In genomic region chr12:17882117-17883116, GRCm38 (mm10) we compare ENCODE assay signal across 7 mouse cellular contexts.
DNase-seq lines count a peak whose midpoint lies in the region; ATAC-seq and TF ChIP-seq lines count a peak whose summit lies in the region.
"Not testable (repeated sequence)": the region's sequence is repeated elsewhere in the genome, so short reads cannot be mapped to it uniquely, and the experiment has no call there.

No protein-coding gene starts in this region.

- H3K4me1 ChIP-seq in forebrain, embryonic 11.5 days (replicated peaks; ENCODE audit: control insufficient read depth, insufficient read depth, low read length); heart, postnatal 0 days (ENCODE audit: control insufficient read depth, insufficient read depth); kidney, embryonic 15.5 days; limb, embryonic 12.5 days (replicated peaks): not testable (repeated sequence)

- not testable (repeated sequence) for H3K9me3 ChIP-seq in forebrain, embryonic 11.5 days (ENCODE audit: control insufficient read depth, low read length); heart, postnatal 0 days (replicated peaks; ENCODE audit: control insufficient read depth, low read length); kidney, embryonic 15.5 days (replicated peaks)
- H3K9me3 ChIP-seq in limb, embryonic 12.5 days = peaks cover 22% of the 10 kb centered on the region

- H3K27ac ChIP-seq in forebrain, embryonic 11.5 days (ENCODE audit: low read depth, low read length) = peak overlapping the region; percentile 78
- H3K27ac ChIP-seq in heart, postnatal 0 days (ENCODE audit: low read depth) = peak overlapping the region; percentile 95
- peak overlapping the region; percentile 90 for H3K27ac ChIP-seq in kidney, embryonic 15.5 days
- H3K27ac ChIP-seq in limb, embryonic 12.5 days = peak overlapping the region; percentile 94

- peak overlapping the region; percentile 88 for H3K9ac ChIP-seq in forebrain, embryonic 11.5 days (ENCODE audit: low read length)
- H3K9ac ChIP-seq in heart, postnatal 0 days (replicated peaks; ENCODE audit: low read depth, low read length) = peak overlapping the region; percentile 90
- H3K9ac ChIP-seq in kidney, embryonic 15.5 days = peak overlapping the region; percentile 88
- H3K9ac ChIP-seq in limb, embryonic 12.5 days (replicated peaks) = peak overlapping the region; percentile 93

- H3K4me3 ChIP-seq in forebrain, embryonic 11.5 days (ENCODE audit: low read depth, low read length) = peak overlapping the region; percentile 76
- peak overlapping the region; percentile 98 for H3K4me3 ChIP-seq in heart, postnatal 0 days (ENCODE audit: low read depth, low read length)
- peak overlapping the region; percentile 91 for H3K4me3 ChIP-seq in kidney, embryonic 15.5 days (replicated peaks)
- H3K4me3 ChIP-seq in limb, embryonic 12.5 days (replicated peaks) = peak overlapping the region; percentile 82

- 2% methylated on average over 61 of the region's 65 CpGs for WGBS in forebrain, embryonic 11.5 days
- WGBS in heart, postnatal 0 days = 2% methylated on average over 56 of the region's 65 CpGs
- WGBS in kidney, embryonic 15.5 days = 2% methylated on average over 61 of the region's 65 CpGs
- 1% methylated on average over 59 of the region's 65 CpGs for WGBS in limb, embryonic 12.5 days

- not testable (repeated sequence) for H3K36me3 ChIP-seq in forebrain, embryonic 11.5 days (ENCODE audit: control insufficient read depth, insufficient read depth, low read length); heart, postnatal 0 days (replicated peaks; ENCODE audit: control insufficient read depth, insufficient read depth, low read length); kidney, embryonic 15.5 days
- peaks cover 15% of the 10 kb centered on the region for H3K36me3 ChIP-seq in limb, embryonic 12.5 days

- H3K27me3 ChIP-seq in forebrain, embryonic 11.5 days (ENCODE audit: control insufficient read depth, insufficient read depth, low read length); heart, postnatal 0 days (ENCODE audit: control insufficient read depth, insufficient read depth, low read length); kidney, embryonic 15.5 days; limb, embryonic 12.5 days: not testable (repeated sequence)

- peak overlapping the region; percentile 41 for H3K4me2 ChIP-seq in forebrain, embryonic 11.5 days (ENCODE audit: low read depth, low read length, severe bottlenecking)
- peak overlapping the region; percentile 63 for H3K4me2 ChIP-seq in heart, postnatal 0 days (ENCODE audit: low read depth, low read length)
- H3K4me2 ChIP-seq in kidney, embryonic 15.5 days = peak overlapping the region; percentile 66
- peak overlapping the region; percentile 54 for H3K4me2 ChIP-seq in limb, embryonic 12.5 days

- TF ChIP-seq CTCF in brain, embryonic 14.5 days (IDR thresholded peaks at IDR 0.05; ENCODE audit: borderline replicate concordance, extremely low read depth, insufficient read depth, insufficient read length); heart, postnatal 0 days (IDR thresholded peaks at IDR 0.05; ENCODE audit: low read depth): not testable (repeated sequence)

- ATAC-seq in forebrain, embryonic 11.5 days (replicated peaks; ENCODE audit: low FRiP score); kidney, embryonic 15.5 days (replicated peaks; ENCODE audit: low FRiP score); limb, embryonic 12.5 days (ENCODE audit: insufficient number of reproducible peaks, insufficient read depth, low FRiP score, low TSS enrichment, low read depth): not testable (repeated sequence)
- 0 out of 2 replicates have a peak, but pooled peaks have one; percentile 6 for ATAC-seq in heart, postnatal 0 days (ENCODE audit: insufficient read depth, low read depth)

- DNase-seq in brain, embryonic 14.5 days (ENCODE audit: low read depth) = peak; percentile 16
- peak; percentile 58 for DNase-seq in forebrain, embryonic 11.5 days (ENCODE audit: low spot score)
- not testable (repeated sequence) for DNase-seq in heart, postnatal 0 days (ENCODE audit: low spot score)
- peak; percentile 2 for DNase-seq in mesoderm, embryonic 11.5 days (ENCODE audit: low read depth, low spot score)
- DNase-seq in right cerebral cortex, adult 18-20 months = peak; percentile 6

- not testable (repeated sequence) for TF ChIP-seq POLR2A in brain, embryonic 14.5 days (IDR thresholded peaks at IDR 0.05; ENCODE audit: borderline replicate concordance, extremely low read depth, insufficient read depth, insufficient read length, poor library complexity, severe bottlenecking)

- TF ChIP-seq EP300 in heart, postnatal 0 days (IDR thresholded peaks at IDR 0.05; ENCODE audit: low read depth) = not testable (repeated sequence)
